Mouse (Mus musculus) induced T-regulatory cell, adult 2 months (primary cell): ENCODE data around the gene Tnfsf10.
A peak's percentile ranks its signal among the peaks of the same experiment; 100 is the strongest.
"Not testable (repeated sequence)": the region's sequence is repeated elsewhere in the genome, so short reads cannot be mapped to it uniquely, and the experiment has no call there.

ENCODE experiments used
- DNase-seq: peaks from one replicate; pipeline ENCODE4 v3.0.0-alpha.2; 2012; ENCODE audit warnings: low read depth

Gene Tnfsf10

GRCm38 (mm10) chr3:27316559-27317287 lies at the start of gene Tnfsf10:
Gene Tnfsf10 (plus strand): TSS chr3:27317028.
- peak; percentile 90 for DNase-seq

GRCm38 (mm10) chr3:27267327-27267726 lies 49.5 kb upstream of the Tnfsf10 start:
- DNase-seq, result no peak

GRCm38 (mm10) chr3:27267887-27268286 lies 48.9 kb upstream of the Tnfsf10 start:
- DNase-seq, result no peak

- no peak for DNase-seq
Measured at GRCm38 (mm10) chr3:27269151-27269550, 47.7 kb upstream of the Tnfsf10 start.

GRCm38 (mm10) chr3:27270160-27270962 lies 46.5 kb upstream of the Tnfsf10 start:
- peak; percentile 77 for DNase-seq

GRCm38 (mm10) chr3:27272926-27273745 lies 43.7 kb upstream of the Tnfsf10 start:
- DNase-seq, result no peak

DNA sequence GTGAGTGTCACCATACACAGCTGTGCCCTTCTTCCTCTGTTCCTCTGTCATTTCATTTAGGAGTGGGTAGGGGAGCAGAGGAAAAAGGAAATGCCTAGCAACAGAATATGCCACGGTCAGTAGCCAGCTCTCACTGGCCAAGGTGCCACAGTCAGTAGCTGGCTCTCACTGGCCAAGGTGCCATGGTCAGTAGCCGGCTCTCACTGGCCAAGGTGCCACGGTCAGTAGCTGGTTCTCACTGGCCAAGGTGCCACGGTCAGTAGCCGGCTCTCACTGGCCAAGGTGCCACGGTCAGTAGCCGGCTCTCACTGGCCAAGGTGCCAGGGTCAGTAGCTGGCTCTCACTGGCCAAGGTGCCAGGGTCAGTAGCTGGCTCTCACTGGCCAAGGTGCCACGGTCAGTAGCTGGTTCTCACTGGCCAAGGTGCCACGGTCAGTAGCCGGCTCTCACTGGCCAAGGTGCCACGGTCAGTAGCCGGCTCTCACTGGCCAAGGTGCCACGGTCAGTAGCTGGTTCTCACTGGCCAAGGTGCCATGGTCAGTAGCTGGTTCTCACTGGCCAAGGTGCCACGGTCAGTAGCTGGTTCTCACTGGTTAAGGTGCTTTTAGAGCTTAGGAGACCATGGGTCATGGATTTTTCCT lies 37.4 kb upstream of the Tnfsf10 start:
- DNase-seq, result not testable (repeated sequence)

GRCm38 (mm10) chr3:27280280-27280749 lies 36.5 kb upstream of the Tnfsf10 start:
- DNase-seq, result peak; percentile 71

DNA sequence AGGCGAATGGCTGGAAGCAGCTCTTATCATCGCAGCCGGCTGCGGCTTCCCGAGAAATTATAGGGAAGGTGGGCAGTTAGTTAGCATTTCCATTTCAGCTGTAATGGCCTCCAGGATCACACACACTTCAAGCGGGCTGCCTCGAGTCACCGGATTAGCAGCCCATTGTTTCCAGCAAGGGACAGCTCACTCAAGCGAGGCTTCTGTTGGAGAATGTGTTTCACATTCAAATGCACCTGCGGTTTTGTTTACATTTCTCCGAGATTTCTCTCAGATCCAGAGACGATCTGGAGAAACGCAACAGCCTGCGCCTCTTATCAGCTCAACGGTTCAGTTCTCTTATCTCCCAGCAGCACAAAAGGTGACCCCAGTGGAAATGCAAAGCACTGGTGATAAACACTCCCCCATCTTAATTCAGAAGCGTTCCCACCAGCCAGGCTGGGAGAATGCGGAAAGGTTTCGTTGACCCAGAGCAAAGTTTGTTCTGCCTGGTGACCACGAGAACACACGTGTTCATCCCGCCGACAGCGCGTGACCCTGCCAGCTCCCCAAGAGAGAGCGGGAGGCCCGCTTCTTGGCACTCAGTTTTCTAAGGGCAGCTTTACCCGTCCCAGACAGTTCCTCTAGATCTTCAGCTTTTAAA lies 33.6 kb upstream of the Tnfsf10 start:
- DNase-seq, result peak; percentile 44

- DNase-seq, result no peak
Measured at GRCm38 (mm10) chr3:27283796-27284195, 33.0 kb upstream of the Tnfsf10 start.

- DNase-seq, result peak; percentile 65
Measured at GRCm38 (mm10) chr3:27284227-27284626, 32.6 kb upstream of the Tnfsf10 start.

DNA sequence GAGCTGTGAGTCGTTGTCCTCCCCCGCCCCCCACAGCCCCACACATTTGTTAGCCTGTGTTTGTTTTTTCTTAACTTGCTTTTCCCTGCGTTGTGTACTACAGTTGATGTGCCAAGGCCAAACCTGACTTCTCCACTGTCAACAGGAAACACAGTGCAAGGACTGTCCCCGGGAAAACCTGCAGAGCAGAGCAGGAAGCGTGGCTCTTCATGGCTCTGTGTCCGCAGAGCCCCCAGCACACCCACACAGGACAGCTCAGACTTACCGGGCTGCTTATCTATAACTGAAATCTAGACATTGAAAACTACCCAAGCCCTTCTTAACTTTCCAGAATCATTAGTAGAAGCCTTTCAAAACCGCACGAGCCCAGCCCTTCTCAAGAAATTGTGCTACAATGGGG lies 31.8 kb upstream of the Tnfsf10 start:
- peak; percentile 78 for DNase-seq

- no peak for DNase-seq
Measured at GRCm38 (mm10) chr3:27288301-27288700, 28.5 kb upstream of the Tnfsf10 start.

DNA sequence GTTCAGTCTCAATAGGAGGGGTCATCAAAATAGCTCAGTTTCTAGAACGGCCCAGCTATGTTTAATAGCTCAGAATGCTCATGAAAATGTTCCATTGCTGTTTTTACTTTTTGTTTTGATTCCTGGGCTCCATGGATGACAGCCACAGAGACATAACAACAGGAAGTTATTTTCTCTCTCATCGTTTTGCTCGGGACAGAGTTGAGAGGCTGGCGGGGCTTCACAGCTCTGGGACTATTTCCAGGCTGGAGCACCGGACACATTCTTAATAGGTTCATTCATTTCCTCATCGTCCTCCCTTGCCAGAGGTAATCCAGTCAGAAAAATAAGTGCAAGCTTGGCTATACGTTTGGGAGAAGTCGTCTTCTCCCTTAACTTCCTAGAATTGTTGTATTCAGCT lies 27.9 kb upstream of the Tnfsf10 start:
- no peak for DNase-seq

DNA sequence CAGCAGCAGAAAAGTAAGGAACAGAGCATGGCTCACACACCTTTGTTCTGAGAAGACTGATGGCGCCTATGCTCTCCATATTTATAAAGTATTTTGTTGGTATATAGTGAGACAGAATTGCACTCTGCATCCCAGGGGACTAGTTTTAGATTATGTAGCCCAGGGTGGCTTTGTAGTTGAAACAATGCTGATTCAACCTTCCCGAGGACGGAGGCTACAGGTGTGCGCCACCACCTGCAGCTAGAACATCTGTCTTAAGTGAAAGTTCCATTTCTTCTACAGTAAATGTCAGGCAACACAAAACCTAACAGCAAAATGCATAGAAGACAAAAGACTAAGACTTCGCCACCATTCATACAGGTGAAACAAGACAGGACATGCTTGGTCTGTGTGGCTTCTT lies 26.5 kb upstream of the Tnfsf10 start:
- no peak for DNase-seq

DNA sequence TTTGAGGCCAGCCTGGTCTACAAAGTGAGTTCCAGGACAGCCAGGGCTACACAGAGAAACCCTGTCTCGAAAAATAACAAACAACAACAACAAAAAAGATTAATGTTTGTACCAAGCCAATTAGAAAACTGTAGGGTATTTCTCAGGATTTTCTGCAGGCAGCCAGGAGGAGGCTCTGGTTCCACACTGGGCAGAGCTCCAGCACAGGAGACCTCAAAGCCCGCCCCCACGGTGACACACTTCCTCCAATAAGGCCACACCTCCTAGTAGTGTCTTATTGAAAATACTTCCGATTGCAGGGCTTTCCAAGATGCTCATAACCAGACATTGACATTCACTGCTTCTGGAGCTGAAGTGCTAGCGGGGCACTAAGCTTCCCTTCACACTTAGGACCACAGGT lies 25.9 kb upstream of the Tnfsf10 start:
- not testable (repeated sequence) for DNase-seq

- not testable (repeated sequence) for DNase-seq
Measured at GRCm38 (mm10) chr3:27291411-27291810, 25.4 kb upstream of the Tnfsf10 start.

GRCm38 (mm10) chr3:27293645-27294385 lies 23.0 kb upstream of the Tnfsf10 start:
- DNase-seq, result no peak

DNA sequence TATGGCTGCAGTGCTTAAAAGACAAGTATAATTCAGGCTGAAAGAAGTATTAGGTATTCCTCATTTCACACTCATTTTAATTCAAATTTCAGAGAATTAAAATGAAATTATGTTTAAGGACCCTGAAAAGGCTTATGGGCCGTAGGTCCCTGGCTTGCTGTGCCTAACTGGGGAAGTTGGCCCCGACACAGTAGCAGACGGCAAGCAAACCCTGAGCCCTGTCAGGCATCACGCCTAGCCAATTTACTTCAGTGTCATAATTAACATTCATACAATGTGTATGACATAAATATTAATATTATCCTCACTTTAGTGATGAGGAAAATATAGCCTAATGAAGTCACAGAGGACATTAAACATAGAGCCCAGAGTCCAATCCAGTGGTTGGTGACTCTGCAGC lies 16.4 kb upstream of the Tnfsf10 start:
- no peak for DNase-seq

- DNase-seq, result no peak
Measured at GRCm38 (mm10) chr3:27302339-27303022, 14.3 kb upstream of the Tnfsf10 start.
